Mouse (Mus musculus) heart, postnatal 0 days (tissue): ENCODE data around the gene Fam71e2. TPM values are rescaled to one million over a fixed set of nuclear protein-coding genes. Genes with fewer than 3 reads are reported as not detected.

ENCODE experiments used
- ATAC-seq: fragments of 200-750 bp; cut with Nextera tagmentation; 2 replicates; pipeline ENCODE4 v1.8.0; 2017; ENCODE audit warnings: low read depth, moderate number of reproducible peaks, moderate library complexity; ENCODE audit not compliant: insufficient read depth
- DNase-seq: peaks from one replicate; pipeline ENCODE4 v3.0.0-alpha.2; 2016; ENCODE audit warnings: low spot score
- H3K27ac ChIP-seq: fragments of 300-500 bp; sonication (generic); 2 replicates; pipeline ENCODE4 v1.5.1; 2014; ENCODE audit warnings: low read depth, mild to moderate bottlenecking
- H3K27me3 ChIP-seq: fragments of 300-500 bp; sonication (generic); 2 replicates; pipeline ENCODE4 v1.6.1; 2014; ENCODE audit warnings: low read length, mixed read lengths; ENCODE audit not compliant: control insufficient read depth, insufficient read depth
- H3K36me3 ChIP-seq: fragments of 300-500 bp; sonication (generic); replicated peaks from 2 replicates; pipeline ENCODE4 v1.6.1; 2014; ENCODE audit warnings: low read length, mixed read lengths; ENCODE audit not compliant: control insufficient read depth, insufficient read depth
- H3K4me1 ChIP-seq: fragments of 300-500 bp; sonication (generic); 2 replicates; pipeline ENCODE4 v1.6.1; 2014; ENCODE audit warnings: antibody characterized with exemption; ENCODE audit not compliant: control insufficient read depth, insufficient read depth
- H3K4me2 ChIP-seq: fragments of 300-500 bp; sonication (generic); 2 replicates; pipeline ENCODE4 v1.6.1; 2014; ENCODE audit warnings: low read depth, mild to moderate bottlenecking, low read length, moderate library complexity
- H3K4me3 ChIP-seq: fragments of 300-500 bp; sonication (generic); 2 replicates; pipeline ENCODE4 v1.5.1; 2014; ENCODE audit warnings: low read depth, low read length
- H3K9ac ChIP-seq: fragments of 300-500 bp; sonication (generic); replicated peaks from 2 replicates; pipeline ENCODE4 v1.6.1; 2014; ENCODE audit warnings: low read depth, low read length, mixed read lengths
- H3K9me3 ChIP-seq: fragments of 300-500 bp; sonication (generic); replicated peaks from 2 replicates; pipeline ENCODE4 v1.6.1; 2016; ENCODE audit warnings: low read length; ENCODE audit not compliant: control insufficient read depth
- CTCF ChIP-seq: IDR thresholded peaks from 2 replicates; pipeline ENCODE4 v1.5.1; 2016; ENCODE audit warnings: antibody characterized with exemption, control low read depth, low read depth
- EP300 ChIP-seq: IDR thresholded peaks from 2 replicates; pipeline ENCODE4 v1.6.1; 2016; ENCODE audit warnings: antibody characterized with exemption, low read depth
- WGBS: fragments of 180-500 bp; shearing (Covaris S2); extraction: QIAGEN DNeasy Blood & Tissue Kit; methylation state at CpG from one replicate; pipeline ENCODE4 v1.1.7; 2014; 5-methylcytosine and 5-hydroxymethylcytosine counted together
- polyA plus RNA-seq: library from polyadenylated mRNA; unstranded; fragments of >200 nt; fragmentation: Nextera tagmentation; extraction: Ambion mirVana; gene quantifications from 2 replicates; pipeline ENCODE4 v1.2.1, GENCODE M21; 2015
- total RNA-seq: library from RNA; depleted of rRNA; stranded (reverse); fragments of >200 nt; gene quantifications from 2 replicates; pipeline ENCODE4 v1.2.3, GENCODE M21; 2014; ENCODE audit warnings: low replicate concordance

Fam71e2 gene
- total and polyA plus RNA-seq, 2 experiments from 2014 or later = not detected

GRCm38 (mm10) chr7:4739544-4740275 lies 31.4 kb downstream of the Fam71e2 start, which contains the start of gene Kmt5c:
Gene Kmt5c, plus strand, starts transcription at chr7:4740115.
- Histone ChIP-seq H3K36me3 (peaks cover 21% of the 10 kb centered on the region), H3K4me2 (peak within 1 kb of the TSS; percentile 96), H3K27me3 (no peaks in the 10 kb centered on the region), H3K4me3 (peak within 1 kb of the TSS; percentile 87), H3K4me1 (peaks cover 19% of the 10 kb centered on the region), H3K27ac (peak within 1 kb of the TSS; percentile 92), H3K9ac (peak within 1 kb of the TSS; percentile 84), H3K9me3 (no peaks in the 10 kb centered on the region)
- TF ChIP-seq CTCF (peak; percentile 29), EP300 (peak; percentile 46; the same call in 1 of the 2 replicates)
- peak; percentile 100 for DNase-seq
- under 1% methylated on average over 31 of the region's 44 CpGs for WGBS
- ATAC-seq = peak; percentile 95

DNA sequence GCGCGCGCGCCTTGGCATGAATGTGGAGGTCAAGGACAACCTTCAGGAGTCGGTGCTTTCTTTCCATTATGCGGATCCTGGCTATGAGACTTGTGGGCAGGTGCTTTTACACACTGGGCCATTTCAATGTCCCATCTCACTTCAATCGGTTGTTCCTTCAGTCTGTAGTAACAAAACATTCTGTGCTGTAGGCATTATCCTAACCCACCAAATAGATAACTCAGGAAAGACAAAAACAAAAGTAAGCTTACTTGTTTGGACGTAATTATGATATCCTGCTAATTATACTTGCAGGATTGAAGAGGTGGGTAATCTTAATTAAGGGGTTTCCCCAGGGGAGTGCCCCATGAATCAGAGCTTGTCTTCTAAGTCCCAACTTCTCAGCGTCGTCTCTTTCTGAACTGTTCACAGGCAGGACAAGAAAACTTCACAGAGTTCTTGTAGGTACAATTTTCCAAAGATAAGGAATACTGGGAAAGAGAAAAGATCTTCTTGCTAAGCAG lies 32.0 kb downstream of the Fam71e2 start:
- DNase-seq = no peak
- Histone ChIP-seq H3K4me3 (peak overlapping the region; percentile 47), H3K27me3 (no peaks in the 10 kb centered on the region), H3K4me2 (peak overlapping the region; percentile 67), H3K4me1 (peaks cover 19% of the 10 kb centered on the region), H3K9me3 (no peaks in the 10 kb centered on the region), H3K9ac (no peak overlapping the region), H3K27ac (peak overlapping the region; percentile 70), H3K36me3 (peaks cover 16% of the 10 kb centered on the region)
- TF ChIP-seq CTCF = no peak
- TF ChIP-seq EP300 = no peak
- no peak for ATAC-seq
- WGBS = 48% methylated on average over 10 of the region's 10 CpGs

GRCm38 (mm10) chr7:4732968-4733392 lies 38.1 kb downstream of the Fam71e2 start:
- no peak for TF ChIP-seq EP300
- no peak for TF ChIP-seq CTCF
- no peak overlapping the region for H3K27ac ChIP-seq
- no peaks in the 10 kb centered on the region for H3K4me1 ChIP-seq
- no peaks in the 10 kb centered on the region for H3K9me3 ChIP-seq
- no peaks in the 10 kb centered on the region for H3K27me3 ChIP-seq
- no peak overlapping the region for H3K9ac ChIP-seq
- ATAC-seq (no peak), DNase-seq (no peak)
- no peaks in the 10 kb centered on the region for H3K36me3 ChIP-seq
- H3K4me2 ChIP-seq = no peak overlapping the region
- no peak overlapping the region for H3K4me3 ChIP-seq
- WGBS = 43% methylated on average over 6 of the region's 6 CpGs

- no peak for ATAC-seq
- no peak overlapping the region for H3K4me3 ChIP-seq
- H3K9me3 ChIP-seq = no peaks in the 10 kb centered on the region
- H3K4me1 ChIP-seq = no peaks in the 10 kb centered on the region
- no peak overlapping the region for H3K27ac ChIP-seq
- H3K27me3 ChIP-seq = no peaks in the 10 kb centered on the region
- H3K9ac ChIP-seq = no peak overlapping the region
- H3K4me2 ChIP-seq = no peak overlapping the region
- DNase-seq = no peak
- WGBS = 68% methylated on average over 5 of the region's 5 CpGs
- no peak for TF ChIP-seq CTCF
- no peaks in the 10 kb centered on the region for H3K36me3 ChIP-seq
Measured at GRCm38 (mm10) chr7:4731090-4731489, 40.0 kb downstream of the Fam71e2 start.

DNA sequence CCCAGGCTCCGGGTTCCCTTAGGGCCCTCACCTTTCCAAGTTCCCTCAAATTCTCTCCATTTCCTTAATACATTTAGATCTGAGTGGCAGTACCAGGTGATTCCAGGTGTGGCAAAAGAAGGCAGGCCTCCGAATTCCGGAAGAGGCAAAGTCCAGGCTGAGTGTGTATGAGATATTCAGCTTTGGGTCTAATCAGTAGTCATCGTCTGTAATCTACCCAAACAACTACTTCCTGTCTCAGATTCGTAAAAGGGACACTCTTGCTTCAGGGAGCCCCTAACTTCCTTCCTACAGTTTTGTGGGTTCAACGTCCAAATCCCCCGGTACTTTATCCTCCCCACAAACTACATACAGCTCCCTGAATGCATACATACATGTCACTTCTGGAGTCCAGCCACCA lies 45.9 kb downstream of the Fam71e2 start, which contains the start of gene Tmem150b:
Gene Tmem150b, minus strand, starts transcription at position 81 of the 400 bp plus-strand sequence.
- no peak within 1 kb of the TSS for H3K9ac ChIP-seq
- H3K9me3 ChIP-seq = no peaks in the 10 kb centered on the region
- WGBS = 60% methylated on average over 7 of the region's 7 CpGs
- H3K36me3 ChIP-seq = no peaks in the 10 kb centered on the region
- ATAC-seq (no peak), DNase-seq (no peak)
- no peaks in the 10 kb centered on the region for H3K27me3 ChIP-seq
- no peak within 1 kb of the TSS for H3K4me3 ChIP-seq
- TF ChIP-seq EP300 = no peak
- TF ChIP-seq CTCF = no peak
- no peak within 1 kb of the TSS for H3K4me2 ChIP-seq
- H3K27ac ChIP-seq = no peak within 1 kb of the TSS
- H3K4me1 ChIP-seq = no peaks in the 10 kb centered on the region
